Mouse (Mus musculus) neural tube, embryonic 11.5 days (tissue): ENCODE measurements around the gene Phf7. TPM values are rescaled to one million over a fixed set of nuclear protein-coding genes. Genes with fewer than 3 reads are reported as not detected.

Source experiments
- ATAC-seq: fragments of 200-750 bp; cut with Nextera tagmentation; 2 replicates; pipeline ENCODE4 v1.8.0; 2017; ENCODE audit warnings: moderate number of reproducible peaks, mild to moderate bottlenecking, moderate TSS enrichment, moderate library complexity; ENCODE audit not compliant: insufficient read depth, low FRiP score, low TSS enrichment
- DNase-seq: peaks from one replicate; pipeline ENCODE4 v3.0.0-alpha.2; 2015; ENCODE audit warnings: low spot score
- H3K27ac ChIP-seq: fragments of 300-500 bp; sonication (generic); 2 replicates; pipeline ENCODE4 v1.5.1; 2014; ENCODE audit warnings: low read depth, mild to moderate bottlenecking, low read length
- H3K27me3 ChIP-seq: fragments of 300-500 bp; sonication (generic); 2 replicates; pipeline ENCODE4 v1.6.1; 2014; ENCODE audit warnings: mild to moderate bottlenecking, low read length, mixed read lengths; ENCODE audit not compliant: control insufficient read depth, insufficient read depth
- H3K36me3 ChIP-seq: fragments of 300-500 bp; sonication (generic); 2 replicates; pipeline ENCODE4 v1.6.1; 2014; ENCODE audit warnings: mild to moderate bottlenecking, low read length, moderate library complexity, mixed read lengths; ENCODE audit not compliant: control insufficient read depth, insufficient read depth
- H3K4me1 ChIP-seq: fragments of 300-500 bp; sonication (generic); 2 replicates; pipeline ENCODE4 v1.6.1; 2014; ENCODE audit warnings: low read length, mixed read lengths; ENCODE audit not compliant: control insufficient read depth, insufficient read depth
- H3K4me2 ChIP-seq: fragments of 300-500 bp; sonication (generic); 2 replicates; pipeline ENCODE4 v1.6.1; 2014; ENCODE audit warnings: low read depth, mild to moderate bottlenecking, moderate library complexity
- H3K4me3 ChIP-seq: fragments of 300-500 bp; sonication (generic); 2 replicates; pipeline ENCODE4 v1.5.1; 2014; ENCODE audit warnings: low read depth, low read length
- H3K9ac ChIP-seq: fragments of 300-500 bp; sonication (generic); 2 replicates; pipeline ENCODE4 v1.6.1; 2014; ENCODE audit warnings: mild to moderate bottlenecking, low read length
- H3K9me3 ChIP-seq: fragments of 300-500 bp; sonication (generic); 2 replicates; pipeline ENCODE4 v1.6.1; 2016; ENCODE audit warnings: low read length; ENCODE audit not compliant: control insufficient read depth
- WGBS: fragments of 180-500 bp; shearing (Covaris S2); extraction: QIAGEN DNeasy Blood & Tissue Kit; methylation state at CpG from one replicate; pipeline ENCODE4 v1.1.7; 2014; 5-methylcytosine and 5-hydroxymethylcytosine counted together
- polyA plus RNA-seq: library from polyadenylated mRNA; unstranded; fragments of >200 nt; fragmentation: Nextera tagmentation; extraction: Ambion mirVana; gene quantifications from 2 replicates; pipeline ENCODE4 v1.2.1, GENCODE M21; 2014

Gene Phf7
- polyA plus RNA-seq, 1 experiment from 2014 or later = 12.7 TPM

DNA sequence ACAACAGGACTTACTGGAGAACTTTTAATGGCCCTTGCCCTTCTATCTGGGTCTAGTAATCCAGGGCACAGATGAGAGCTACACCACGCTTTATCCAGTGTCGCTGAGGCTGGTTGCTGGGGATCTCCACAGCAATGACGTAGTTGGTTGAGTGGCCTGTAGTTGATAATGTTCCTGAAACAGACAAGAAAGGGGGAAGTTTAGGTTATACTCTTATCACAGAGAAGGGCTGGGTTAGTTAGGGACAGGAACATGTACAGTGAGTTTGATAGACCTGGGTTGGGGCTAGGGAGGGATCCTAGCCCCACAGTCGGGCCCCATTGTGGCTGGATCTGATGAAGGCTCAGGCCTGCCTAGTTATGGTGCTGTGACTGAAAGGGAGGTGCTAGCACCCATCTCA is 9.3 kb upstream of the Phf7 start:
- no peak for ATAC-seq
- no peak for DNase-seq
- no peak overlapping the region for H3K4me3 ChIP-seq
- H3K27me3 ChIP-seq = no peaks in the 10 kb centered on the region
- H3K9ac ChIP-seq = no peak overlapping the region
- WGBS = 87% methylated on average over 4 of the region's 4 CpGs
- H3K27ac ChIP-seq = no peak overlapping the region
- no peaks in the 10 kb centered on the region for H3K4me1 ChIP-seq
- H3K36me3 ChIP-seq = peaks cover 36% of the 10 kb centered on the region
- H3K4me2 ChIP-seq = no peak overlapping the region
- H3K9me3 ChIP-seq = no peaks in the 10 kb centered on the region

DNA sequence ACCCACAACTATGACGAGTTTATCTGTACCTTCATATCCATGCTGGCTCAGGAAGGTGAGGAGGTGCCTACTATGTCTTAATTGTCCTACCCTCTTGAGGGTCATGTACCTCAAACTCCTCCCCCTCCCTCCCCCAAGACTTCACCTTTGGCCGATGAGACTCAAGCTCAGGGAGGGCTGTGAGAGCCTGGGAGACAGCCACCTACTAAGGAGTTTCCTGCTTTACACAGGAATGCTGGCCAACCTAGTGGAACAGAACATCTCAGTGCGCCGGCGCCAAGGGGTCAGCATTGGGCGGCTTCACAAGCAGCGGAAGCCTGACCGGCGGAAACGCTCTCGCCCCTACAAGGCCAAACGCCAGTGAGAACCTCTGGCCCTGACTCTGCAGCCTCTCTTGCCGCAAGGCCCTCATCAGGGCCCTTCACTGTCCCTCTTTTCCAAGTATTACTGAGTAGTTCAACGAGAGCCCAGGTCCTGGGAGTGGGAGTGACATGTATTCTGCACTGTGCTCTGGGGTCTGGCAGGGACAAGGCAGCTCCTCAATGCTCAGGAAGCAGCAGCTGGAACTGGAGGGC is 7.4 kb upstream of the Phf7 start:
- 91% methylated on average over 14 of the region's 14 CpGs for WGBS
- Histone ChIP-seq H3K4me2 (no peak overlapping the region), H3K9ac (no peak overlapping the region), H3K9me3 (no peaks in the 10 kb centered on the region), H3K4me3 (no peak overlapping the region), H3K4me1 (no peaks in the 10 kb centered on the region), H3K36me3 (peaks cover 44% of the 10 kb centered on the region), H3K27me3 (no peaks in the 10 kb centered on the region), H3K27ac (no peak overlapping the region)
- DNase-seq (no peak), ATAC-seq (no peak)

DNA sequence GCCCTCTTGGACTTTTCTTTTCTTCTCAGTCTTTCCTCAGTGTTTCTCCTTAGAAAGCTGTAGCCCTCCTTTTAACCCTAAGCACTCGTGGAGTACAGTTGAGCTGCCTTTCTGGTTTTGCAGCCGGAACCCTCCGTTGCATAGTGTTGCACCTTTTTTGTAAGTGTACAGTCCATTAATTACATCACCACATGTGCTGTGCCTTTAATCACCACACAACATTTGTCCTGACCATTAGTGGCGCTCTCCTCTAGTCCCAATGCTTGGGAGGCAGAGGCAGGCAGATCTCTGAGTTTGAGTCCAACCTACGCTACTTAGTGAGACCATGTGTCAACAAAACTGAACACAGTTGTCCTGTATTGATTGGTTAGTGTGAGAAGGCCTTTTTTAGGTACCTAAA is 974 bp upstream of the Phf7 start:
- H3K27me3 ChIP-seq = no peaks in the 10 kb centered on the region
- peak overlapping the region; percentile 84 for H3K4me2 ChIP-seq
- H3K9ac ChIP-seq = peak overlapping the region; percentile 97
- H3K36me3 ChIP-seq = peaks cover 23% of the 10 kb centered on the region
- DNase-seq (no peak), ATAC-seq (no peak)
- peak overlapping the region; percentile 92 for H3K4me3 ChIP-seq
- no peak overlapping the region for H3K27ac ChIP-seq
- 89% methylated on average over 5 of the region's 5 CpGs for WGBS
- H3K4me1 ChIP-seq = peaks cover 9% of the 10 kb centered on the region; the same call in 1 of the 2 replicates
- no peaks in the 10 kb centered on the region for H3K9me3 ChIP-seq

DNA sequence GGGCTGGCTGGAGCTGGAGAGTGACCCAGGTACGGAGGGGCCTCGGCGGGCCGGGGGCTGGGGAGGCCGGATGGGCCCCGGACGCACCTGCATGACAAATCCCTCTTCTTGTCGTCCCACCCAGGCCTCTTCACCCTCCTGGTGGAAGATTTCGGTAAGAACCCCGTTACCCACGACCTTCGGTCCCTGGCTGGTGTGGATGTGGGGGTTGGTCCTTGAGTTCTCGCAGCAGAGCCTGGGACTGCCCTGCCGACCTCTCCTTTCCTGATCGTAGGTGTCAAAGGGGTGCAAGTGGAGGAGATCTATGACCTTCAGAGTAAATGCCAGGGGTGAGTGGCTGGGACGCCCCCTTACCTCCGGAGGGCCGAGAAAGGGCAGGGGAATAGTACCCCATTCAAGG is 509 bp upstream of the Phf7 start:
- H3K4me2 ChIP-seq = peak overlapping the region; percentile 84
- H3K9me3 ChIP-seq = no peaks in the 10 kb centered on the region
- peaks cover 9% of the 10 kb centered on the region; the same call in 1 of the 2 replicates for H3K4me1 ChIP-seq
- DNase-seq = no peak
- peak overlapping the region; percentile 97 for H3K9ac ChIP-seq
- ATAC-seq = peak; percentile 68
- H3K4me3 ChIP-seq = peak overlapping the region; percentile 92
- peak overlapping the region; percentile 88; the same call in 1 of the 2 replicates for H3K27ac ChIP-seq
- H3K27me3 ChIP-seq = no peaks in the 10 kb centered on the region
- peaks cover 19% of the 10 kb centered on the region for H3K36me3 ChIP-seq
- 2% methylated on average over 18 of the region's 18 CpGs for WGBS

DNA sequence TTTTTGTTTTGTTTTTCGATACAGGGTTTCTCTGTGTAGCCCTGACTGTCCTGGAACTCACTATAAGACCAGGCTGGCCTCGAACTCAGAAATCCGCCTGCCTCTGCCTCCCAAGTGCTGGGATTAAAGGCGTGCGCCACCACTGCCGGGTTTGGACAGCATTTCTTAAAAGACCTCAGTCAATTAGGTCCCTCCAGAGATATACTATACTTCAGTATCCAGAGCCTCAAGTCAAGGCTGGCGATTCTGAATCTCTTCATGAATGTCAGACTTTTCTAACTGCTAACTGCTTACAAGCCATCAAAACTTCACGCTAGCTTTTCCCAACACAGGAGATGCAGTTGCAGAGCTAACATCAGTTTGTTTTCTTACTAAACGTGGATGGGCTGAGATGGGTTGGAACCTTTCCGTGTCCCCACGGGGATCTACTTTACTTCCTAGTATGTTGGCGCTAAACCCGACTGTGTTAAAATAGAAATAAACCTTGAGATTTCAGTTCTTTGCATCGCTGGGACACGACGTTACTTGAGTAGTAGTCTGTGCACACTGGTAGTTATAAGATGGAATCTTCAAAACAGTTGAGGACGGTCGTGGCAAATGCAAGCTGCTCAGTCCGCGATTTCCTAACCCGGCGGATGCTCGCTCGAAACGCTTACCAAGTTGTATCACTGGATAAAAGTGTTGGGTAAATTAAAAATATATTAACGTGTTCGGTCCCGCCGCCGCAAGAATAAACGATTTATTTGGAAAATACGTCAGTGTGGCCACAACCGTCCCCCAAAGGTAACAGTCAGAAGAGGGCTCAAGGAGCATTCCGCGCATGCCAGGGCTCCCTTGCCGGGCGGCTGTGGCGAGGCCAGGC is 664 bp downstream of the Phf7 start:
- H3K9me3 ChIP-seq = no peaks in the 10 kb centered on the region
- no peaks in the 10 kb centered on the region for H3K27me3 ChIP-seq
- H3K27ac ChIP-seq = peak overlapping the region; percentile 88
- peaks cover 9% of the 10 kb centered on the region; the same call in 1 of the 2 replicates for H3K4me1 ChIP-seq
- ATAC-seq (no peak), DNase-seq (no peak)
- H3K4me2 ChIP-seq = peak overlapping the region; percentile 84
- WGBS = 22% methylated on average over 38 of the region's 38 CpGs
- H3K4me3 ChIP-seq = peak overlapping the region; percentile 92
- peak overlapping the region; percentile 97 for H3K9ac ChIP-seq
- peaks cover 11% of the 10 kb centered on the region for H3K36me3 ChIP-seq

DNA sequence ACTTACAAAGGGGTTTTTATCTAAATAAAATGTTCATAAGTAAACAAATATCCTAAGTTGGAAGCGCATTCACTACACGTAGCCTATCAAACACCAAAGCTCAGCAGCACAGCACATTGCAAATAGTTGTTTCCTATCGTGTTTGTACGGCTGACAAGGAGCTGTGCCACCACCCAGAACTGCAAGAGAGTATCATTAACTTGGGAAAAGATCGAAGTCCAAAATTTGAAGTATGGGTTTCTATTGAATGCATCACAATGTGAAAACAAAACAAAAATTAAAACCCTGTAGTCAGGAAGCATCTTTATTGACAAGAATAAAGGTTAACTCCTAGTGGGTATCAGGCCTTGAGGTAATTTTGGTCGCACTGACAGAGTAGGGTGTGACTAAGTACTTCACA is 2.7 kb downstream of the Phf7 start:
- Histone ChIP-seq H3K4me3 (no peak overlapping the region), H3K27ac (no peak overlapping the region), H3K9ac (no peak overlapping the region), H3K4me2 (no peak overlapping the region), H3K36me3 (0 out of 2 replicates have a peak, but pooled peaks cover 2% of the 10 kb centered on the region), H3K27me3 (no peaks in the 10 kb centered on the region), H3K4me1 (peaks cover 9% of the 10 kb centered on the region; the same call in 1 of the 2 replicates), H3K9me3 (no peaks in the 10 kb centered on the region)
- WGBS = 92% methylated on average over 6 of the region's 6 CpGs
- no peak for DNase-seq
- no peak for ATAC-seq

DNA sequence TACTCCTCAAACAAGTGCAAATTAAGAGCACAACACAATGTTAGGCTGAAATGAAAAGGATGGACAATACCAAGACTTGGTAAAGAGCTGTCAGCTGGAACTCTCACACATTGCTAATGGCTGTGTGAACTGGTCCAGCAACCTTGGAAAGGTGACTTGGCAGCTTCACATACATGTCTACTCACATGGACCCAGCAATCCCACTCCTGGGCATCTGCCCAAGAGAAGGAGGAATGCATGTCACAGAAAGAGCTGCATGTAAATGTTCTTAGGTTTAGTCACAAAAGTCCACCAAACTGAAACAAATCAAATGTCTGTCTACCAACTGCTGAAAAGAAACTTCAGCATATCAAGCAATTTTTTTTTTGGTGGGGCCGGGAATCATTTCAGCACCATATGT is 5.2 kb downstream of the Phf7 start:
- 94% methylated on average over 1 of the region's 1 CpGs for WGBS
- Histone ChIP-seq H3K4me1 (0 out of 2 replicates have a peak, but pooled peaks cover 2% of the 10 kb centered on the region), H3K27ac (no peak overlapping the region), H3K27me3 (no peaks in the 10 kb centered on the region), H3K4me3 (no peak overlapping the region), H3K36me3 (no peaks in the 10 kb centered on the region), H3K9ac (no peak overlapping the region), H3K4me2 (no peak overlapping the region), H3K9me3 (no peaks in the 10 kb centered on the region)
- no peak for ATAC-seq
- no peak for DNase-seq

DNA sequence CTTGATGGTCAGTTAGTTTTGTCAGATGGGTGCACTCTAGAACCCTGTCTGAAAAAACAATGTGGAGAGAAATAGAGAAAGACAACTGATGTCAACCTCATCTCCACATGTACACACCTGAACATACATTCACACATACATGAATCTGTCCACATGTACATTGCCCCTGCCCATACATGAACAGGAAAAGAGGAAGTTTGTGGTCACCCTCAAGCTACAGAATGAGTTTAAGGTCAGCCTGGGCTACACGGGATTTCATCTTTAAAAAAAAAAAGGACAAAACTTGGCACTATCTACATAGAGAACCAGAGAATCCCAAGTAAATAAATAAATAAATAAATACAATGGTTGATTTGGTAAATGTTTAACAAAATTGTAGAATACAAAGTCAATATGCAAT is 6.3 kb downstream of the Phf7 start:
- DNase-seq = no peak
- WGBS = 88% methylated on average over 1 of the region's 1 CpGs
- no peak for ATAC-seq

DNA sequence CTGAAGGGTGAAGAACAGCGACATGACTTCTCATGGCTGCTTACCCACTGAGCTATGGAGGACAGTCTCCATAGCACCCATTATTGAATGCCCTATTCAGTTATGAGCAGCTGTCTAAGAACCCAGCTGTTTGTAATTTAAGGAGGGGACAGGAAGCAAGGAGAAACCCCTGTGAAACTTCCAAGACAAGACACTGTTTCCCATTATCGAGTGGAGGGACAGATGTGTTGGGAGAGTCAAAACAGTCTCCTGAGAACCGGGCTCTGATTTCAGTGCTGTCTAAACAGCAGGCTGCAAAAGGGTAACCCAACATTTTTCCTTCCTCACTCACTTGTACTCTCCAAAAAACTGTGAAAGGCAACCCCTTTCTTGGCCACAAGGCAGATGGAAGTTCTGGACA is 10.6 kb downstream of the Phf7 start:
- Histone ChIP-seq H3K27me3 (no peaks in the 10 kb centered on the region), H3K9me3 (no peaks in the 10 kb centered on the region), H3K4me1 (no peaks in the 10 kb centered on the region), H3K27ac (no peak overlapping the region), H3K4me3 (no peak overlapping the region), H3K9ac (no peak overlapping the region), H3K4me2 (no peak overlapping the region), H3K36me3 (no peaks in the 10 kb centered on the region)
- no peak for DNase-seq
- ATAC-seq = no peak
- WGBS = 61% methylated on average over 3 of the region's 3 CpGs

More for the DNA sequence above, 6.3 kb downstream of the Phf7 start:
- Histone ChIP-seq H3K9ac (no peak overlapping the region), H3K36me3 (no peaks in the 10 kb centered on the region), H3K4me1 (no peaks in the 10 kb centered on the region), H3K4me3 (no peak overlapping the region), H3K9me3 (no peaks in the 10 kb centered on the region), H3K4me2 (no peak overlapping the region), H3K27me3 (no peaks in the 10 kb centered on the region), H3K27ac (no peak overlapping the region)
